Comparison of ENCODE assay signal across 11 mouse cellular contexts in the genomic region with DNA sequence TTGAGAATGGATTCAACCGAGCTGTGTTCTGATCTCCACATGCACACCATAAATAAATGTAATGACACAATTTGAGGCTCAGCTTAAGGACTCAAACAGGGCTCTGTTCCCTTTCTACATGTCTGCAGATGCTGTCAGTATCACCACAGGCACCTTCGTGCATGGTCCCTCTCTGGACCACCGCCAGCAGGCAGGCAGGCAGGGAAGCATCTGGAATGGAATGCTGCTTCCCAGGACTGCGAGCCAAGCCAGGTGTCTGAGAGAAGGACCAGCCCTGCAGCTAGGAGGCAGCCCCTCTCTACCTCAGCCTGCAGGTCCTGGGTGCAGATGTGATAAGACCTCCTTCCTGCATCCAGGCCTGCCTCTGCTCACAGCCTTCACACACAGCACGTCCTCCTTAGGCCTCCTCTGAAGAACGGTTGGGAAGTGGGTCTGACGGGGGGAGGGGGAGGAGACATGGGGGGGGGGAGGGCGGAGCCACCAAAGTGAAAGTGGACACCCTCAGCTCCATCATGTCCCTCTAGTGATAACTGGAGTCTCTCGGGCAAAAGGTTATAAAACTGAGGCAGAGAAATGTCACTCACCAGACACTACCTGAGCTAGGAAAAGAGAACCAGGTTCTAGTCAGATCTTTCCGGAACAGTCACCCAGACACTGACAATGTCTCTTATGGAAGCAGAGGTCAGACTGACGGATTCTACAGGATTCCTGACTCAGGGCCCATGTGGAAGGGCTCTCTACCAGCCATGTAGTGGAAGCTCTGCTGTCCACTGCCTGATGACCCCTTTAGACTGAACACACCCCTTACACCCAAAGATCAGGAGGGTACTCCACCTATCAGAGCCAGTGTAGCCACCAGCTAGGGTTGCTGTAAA. TPM values are rescaled to one million over a fixed set of nuclear protein-coding genes. Genes with fewer than 3 reads are reported as not detected.
DNase-seq lines count a peak whose midpoint lies in the region; ATAC-seq and TF ChIP-seq lines count a peak whose summit lies in the region.
"Had no signal": no experiment of that assay in that cellular context is flagged by ENCODE, and none has a peak within 500 bp of the region (broad histone marks: within the 10 kb centered on the region; RNA-seq: fewer than 3 reads in every experiment).

No protein-coding gene starts in this region.

- no peaks in the 10 kb centered on the region for H3K36me3 ChIP-seq in heart, embryonic 11.5 days (ENCODE audit: control insufficient read depth, insufficient read depth, low read length)
- no peaks in the 10 kb centered on the region for H3K36me3 ChIP-seq in embryonic facial prominence, embryonic 14.5 days (ENCODE audit: control insufficient read depth, insufficient read depth, low read length)
- H3K36me3 ChIP-seq in liver, embryonic 12.5 days: no peaks in the 10 kb centered on the region
- H3K36me3 ChIP-seq: hindbrain, embryonic 13.5 days had no signal

- H3K4me3 ChIP-seq in heart, embryonic 11.5 days (ENCODE audit: low read depth, low read length): no peak overlapping the region
- H3K4me3 ChIP-seq in embryonic facial prominence, embryonic 14.5 days (ENCODE audit: low read depth, low read length): no peak overlapping the region
- H3K4me3 ChIP-seq in liver, embryonic 12.5 days: no peak overlapping the region
- no peak overlapping the region for H3K4me3 ChIP-seq in left cerebral cortex, adult 2 months
- H3K4me3 ChIP-seq: hindbrain, embryonic 13.5 days had no signal

- TF ChIP-seq CTCF in left cerebral cortex, adult 2 months (IDR thresholded peaks at IDR 0.05): no peak

- WGBS in heart, embryonic 11.5 days (ENCODE audit: insufficient replicate concordance): 21% methylated on average over 11 of the region's 11 CpGs
- WGBS in embryonic facial prominence, embryonic 14.5 days: 36% methylated on average over 11 of the region's 11 CpGs
- 38% methylated on average over 11 of the region's 11 CpGs for WGBS in liver, embryonic 12.5 days (ENCODE audit: insufficient replicate concordance)

- intact Hi-C loops in left cerebral cortex, adult 2 months (cut with DNase I): loop anchor here (2.0 kb wide), 1 partner anchor 63 kb away; no protein-coding TSS in a partner anchor

- no peaks in the 10 kb centered on the region for H3K27me3 ChIP-seq in heart, embryonic 11.5 days (ENCODE audit: control insufficient read depth, insufficient read depth, low read length)
- no peaks in the 10 kb centered on the region for H3K27me3 ChIP-seq in embryonic facial prominence, embryonic 14.5 days (replicated peaks; ENCODE audit: control insufficient read depth, insufficient read depth, low read length)
- H3K27me3 ChIP-seq in liver, embryonic 12.5 days (replicated peaks): no peaks in the 10 kb centered on the region
- H3K27me3 ChIP-seq: hindbrain, embryonic 13.5 days had no signal

- H3K27ac ChIP-seq in heart, embryonic 11.5 days (ENCODE audit: low read depth, low read length): peak overlapping the region; percentile 63
- H3K27ac ChIP-seq in embryonic facial prominence, embryonic 14.5 days (replicated peaks; ENCODE audit: low read depth, low read length): 0 out of 2 replicates have a peak overlapping the region, but pooled peaks have one; percentile 6
- H3K27ac ChIP-seq in liver, embryonic 12.5 days: peak overlapping the region; percentile 51; the same call in 1 of the 2 replicates
- H3K27ac ChIP-seq in left cerebral cortex, adult 2 months: no peak overlapping the region
- H3K27ac ChIP-seq: hindbrain, embryonic 13.5 days had no signal

- peaks cover 47% of the 10 kb centered on the region for H3K4me1 ChIP-seq in heart, embryonic 11.5 days (ENCODE audit: control insufficient read depth, insufficient read depth, low read length)
- peaks cover 27% of the 10 kb centered on the region for H3K4me1 ChIP-seq in embryonic facial prominence, embryonic 14.5 days (ENCODE audit: control insufficient read depth, insufficient read depth, low read length)
- peaks cover 63% of the 10 kb centered on the region for H3K4me1 ChIP-seq in liver, embryonic 12.5 days

- H3K4me2 ChIP-seq in heart, embryonic 11.5 days: peak overlapping the region; percentile 33
- no peak overlapping the region for H3K4me2 ChIP-seq in embryonic facial prominence, embryonic 14.5 days (ENCODE audit: low read depth, low read length)
- H3K4me2 ChIP-seq in liver, embryonic 12.5 days: peak overlapping the region; percentile 5
- H3K4me2 ChIP-seq: hindbrain, embryonic 13.5 days had no signal

- H3K9ac ChIP-seq in heart, embryonic 11.5 days (ENCODE audit: low read depth, low read length): no peak overlapping the region
- no peak overlapping the region for H3K9ac ChIP-seq in embryonic facial prominence, embryonic 14.5 days (ENCODE audit: low read depth, low read length)
- 0 out of 2 replicates have a peak overlapping the region, but pooled peaks have one; percentile 8 for H3K9ac ChIP-seq in liver, embryonic 12.5 days
- H3K9ac ChIP-seq: hindbrain, embryonic 13.5 days had no signal

- H3K9me3 ChIP-seq in heart, embryonic 11.5 days (replicated peaks; ENCODE audit: control insufficient read depth, low read length): no peaks in the 10 kb centered on the region
- H3K9me3 ChIP-seq in embryonic facial prominence, embryonic 14.5 days (ENCODE audit: control insufficient read depth, low read length): no peaks in the 10 kb centered on the region
- H3K9me3 ChIP-seq in liver, embryonic 12.5 days (replicated peaks): no peaks in the 10 kb centered on the region
- H3K9me3 ChIP-seq: hindbrain, embryonic 13.5 days had no signal

- DNase-seq in heart, adult 9 months (ENCODE audit: low spot score in 2 of 2): no peak
- peak; percentile 46 for DNase-seq in CD4-positive helper T cell, adult 2 months (ENCODE audit: low read depth, low spot score)
- DNase-seq in embryonic facial prominence, embryonic 14.5 days (ENCODE audit: low spot score): no peak
- no peak for DNase-seq in thymus, postnatal 25 days
- DNase-seq in left cerebral cortex, adult 2 months (ENCODE audit: extremely low spot score in 1 of 2, low spot score in 2 of 2): no peak
- DNase-seq in layer of hippocampus, adult 9-10 months (ENCODE audit: low spot score): no peak
- DNase-seq: cerebellum, adult 2 months; lung, adult 2 months had no signal

- peak; percentile 15; the same call in 1 of the 2 replicates for ATAC-seq in heart, embryonic 11.5 days (replicated peaks; ENCODE audit: insufficient number of reproducible peaks, low FRiP score, low TSS enrichment)
- no peak for ATAC-seq in embryonic facial prominence, embryonic 14.5 days (ENCODE audit: low read depth)
- no peak for ATAC-seq in liver, embryonic 12.5 days

RNA-seq across cellular contexts. Expression of gene Ksr1, which starts 4.7 kb away (rescaled TPM):
- polyA plus RNA-seq in heart, embryonic 11.5 days (2014; fragmentation: Nextera tagmentation; extraction: Ambion mirVana): 4.4 and 4.6 TPM in 2 replicates
- polyA plus RNA-seq in embryonic facial prominence, embryonic 14.5 days (2014; fragmentation: Nextera tagmentation; extraction: Ambion mirVana): 10.4 and 10.8 TPM in 2 replicates
- 2.4 and 3.1 TPM in 2 replicates for polyA plus RNA-seq in liver, embryonic 12.5 days (2016; fragmentation: Nextera tagmentation; extraction: Ambion mirVana)
- 10 to 100 TPM; 57.2 to 59.8 TPM for total RNA-seq in left cerebral cortex, adult 2 months (2021)
